Mouse (Mus musculus): Measurements from ENCODE around the gene Wdr6.
A peak's percentile ranks its signal among the peaks of the same experiment; 100 is the strongest.

The Wdr6 gene

DNA sequence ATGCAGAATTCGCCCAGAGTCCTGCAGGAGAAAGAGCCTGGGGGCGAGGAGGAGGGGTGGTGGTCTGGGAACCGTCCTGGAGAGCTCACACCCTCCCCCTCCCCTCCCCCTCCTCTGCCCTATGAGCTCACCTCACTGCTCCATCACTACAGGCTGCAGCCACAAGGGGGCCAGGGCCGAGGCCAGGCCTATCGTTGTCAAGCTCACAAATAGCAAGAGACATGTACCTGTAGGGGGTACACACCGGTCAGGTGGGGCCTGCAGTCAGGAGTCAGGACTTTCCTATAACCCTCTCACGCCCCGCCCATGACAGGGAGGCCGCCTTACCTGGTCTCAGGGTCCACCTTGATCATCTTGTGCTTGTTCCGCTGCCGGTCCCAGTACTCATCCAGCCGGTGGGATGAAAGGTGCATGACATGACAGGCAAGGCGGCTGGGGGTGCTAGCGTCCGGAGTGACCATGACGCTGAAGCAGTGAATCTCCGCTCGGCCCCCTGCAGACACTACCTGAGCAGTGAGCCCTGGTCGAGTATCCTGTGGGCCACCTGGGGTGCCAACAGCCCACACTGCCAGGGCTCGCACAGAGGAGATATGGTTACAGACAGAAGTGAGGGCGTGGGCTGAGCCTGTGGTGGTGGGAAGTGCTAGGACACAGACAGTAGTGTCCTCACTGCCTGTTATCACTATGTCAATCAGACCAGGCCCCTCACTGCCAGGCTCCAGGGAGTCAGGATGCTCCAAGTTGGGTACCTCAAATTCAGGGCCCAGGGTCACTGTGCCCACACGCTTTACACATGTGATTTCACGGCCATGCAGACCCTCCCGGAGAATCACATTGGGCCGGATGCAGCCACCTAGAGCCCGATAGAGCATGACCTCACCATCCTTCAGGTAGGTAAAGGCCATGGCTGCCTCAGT lies 4.5 kb downstream of the Wdr6 start:
- no peak for DNase-seq

DNA sequence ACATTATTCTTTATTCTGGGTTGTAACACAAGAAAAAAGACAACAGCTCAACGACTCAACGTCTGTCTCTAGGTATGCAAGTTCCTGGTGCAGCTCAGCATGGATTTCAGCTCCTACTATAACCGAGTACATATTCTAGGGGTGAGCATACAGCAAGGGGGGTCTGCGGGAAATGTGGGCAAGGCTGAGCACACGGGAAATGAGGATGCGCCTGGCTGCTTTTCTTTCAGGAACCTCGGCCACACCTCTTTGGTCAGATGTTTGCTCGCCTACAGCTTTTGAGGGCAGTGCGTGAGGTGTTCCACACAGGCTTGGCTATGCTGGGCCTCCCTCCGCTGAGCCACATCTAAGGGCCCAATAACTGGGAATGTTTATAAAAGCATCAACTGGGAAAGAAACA lies 6.2 kb downstream of the Wdr6 start:
- DNase-seq = no peak

DNA sequence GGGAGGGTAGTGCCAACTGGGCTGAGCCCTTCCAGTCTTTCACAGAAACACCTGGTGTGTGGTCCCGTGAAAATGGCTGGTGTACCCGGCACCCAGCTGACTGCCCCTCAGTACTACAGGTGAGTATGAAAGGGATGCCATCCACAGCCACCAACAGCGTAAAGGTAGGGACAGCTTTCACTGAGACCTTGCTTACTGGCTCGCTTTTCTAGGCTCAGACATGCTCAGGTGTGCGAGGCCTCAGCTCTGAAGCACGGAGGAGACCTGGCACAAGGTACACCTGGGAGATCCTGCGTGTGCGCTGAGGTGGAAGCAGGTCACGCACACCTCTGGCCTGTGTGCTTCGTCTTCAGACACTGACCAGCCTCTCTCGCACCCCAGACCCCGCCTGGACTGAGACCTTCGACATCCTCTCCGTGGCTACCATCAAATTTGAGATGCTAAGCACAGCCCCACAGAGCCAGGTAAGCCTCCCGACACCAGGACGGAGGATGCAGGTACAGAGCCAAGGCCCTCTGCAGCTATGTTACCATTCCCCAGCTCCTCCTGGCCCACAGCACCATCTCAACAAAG lies 7.1 kb downstream of the Wdr6 start:
- DNase-seq = no peak

DNA sequence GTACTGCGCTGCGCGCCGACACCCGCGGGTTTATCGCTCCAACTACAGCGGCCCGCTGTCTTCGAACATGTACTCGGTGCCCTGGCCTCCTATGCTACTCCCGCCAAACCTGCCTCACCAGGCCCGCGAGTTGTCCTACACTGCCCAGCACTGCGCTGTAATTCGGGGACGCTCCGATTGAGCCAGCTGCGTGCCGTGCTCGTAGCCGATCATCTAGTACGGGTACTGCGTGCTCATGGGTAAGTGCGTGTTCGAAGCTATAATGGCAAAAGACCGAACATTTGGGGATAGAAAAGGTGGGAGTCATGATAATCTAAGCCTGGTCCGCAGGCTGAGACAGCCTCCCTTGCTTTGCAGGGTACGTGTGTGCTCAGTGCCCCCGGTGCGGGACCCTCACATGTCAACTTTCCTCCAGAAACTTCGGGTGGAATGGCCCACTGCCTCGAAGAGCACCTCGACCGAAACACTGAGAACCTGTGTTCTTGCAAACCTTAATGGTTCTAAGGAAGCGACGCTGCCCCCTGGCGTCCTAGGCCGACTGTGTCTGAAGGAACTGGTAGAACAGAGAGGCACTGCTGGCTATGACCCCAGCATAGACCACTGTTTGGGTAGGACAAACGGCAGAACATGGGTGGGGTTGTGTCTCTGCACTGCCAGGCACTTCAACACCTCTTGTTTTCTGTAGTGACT lies 8.2 kb downstream of the Wdr6 start:
- DNase-seq = no peak

DNA sequence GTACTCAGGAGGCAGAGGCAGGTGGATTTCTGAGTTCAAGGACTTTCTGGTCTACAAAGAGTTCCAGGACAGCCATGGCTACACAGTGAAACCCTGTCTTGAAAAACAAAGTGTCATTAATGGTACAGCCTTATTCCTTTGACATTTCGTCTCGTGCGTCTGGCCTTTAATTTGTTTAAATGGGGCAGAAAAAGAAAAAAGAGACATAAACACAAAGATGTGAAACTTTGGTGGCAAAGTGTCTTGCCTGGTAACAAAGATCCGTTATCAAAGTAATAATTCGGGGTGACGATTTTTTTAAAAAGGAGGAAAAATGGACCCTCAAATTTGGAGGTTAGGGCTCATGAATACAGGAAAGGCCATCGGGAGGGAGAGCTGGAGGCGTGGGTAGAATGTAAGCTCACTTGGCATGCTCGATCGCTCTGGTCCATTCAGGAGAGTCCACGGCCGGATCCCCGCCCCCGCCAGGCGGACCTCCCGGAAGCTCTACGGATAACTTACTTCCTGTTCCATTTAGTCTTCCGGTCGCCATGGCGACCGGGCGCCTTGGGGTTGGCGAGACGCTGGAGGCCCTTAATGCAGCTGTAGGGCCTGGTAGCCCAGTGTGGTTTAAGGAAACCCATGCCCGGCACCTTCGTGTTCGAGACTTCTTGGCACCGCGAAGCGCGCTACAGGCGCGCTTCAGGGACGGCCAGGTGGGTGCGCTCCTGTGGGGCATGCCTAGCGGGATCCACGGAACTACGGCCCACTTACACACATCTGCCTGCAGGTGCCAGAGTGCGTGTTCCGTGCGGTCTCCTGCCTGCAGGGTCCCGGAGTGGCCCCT lies 8.9 kb downstream of the Wdr6 start, which contains the start of gene Dalrd3:
Gene Dalrd3 (plus strand): TSS at position 506 of the 826 bp plus-strand sequence.
- peak; percentile 83 for DNase-seq

DNA sequence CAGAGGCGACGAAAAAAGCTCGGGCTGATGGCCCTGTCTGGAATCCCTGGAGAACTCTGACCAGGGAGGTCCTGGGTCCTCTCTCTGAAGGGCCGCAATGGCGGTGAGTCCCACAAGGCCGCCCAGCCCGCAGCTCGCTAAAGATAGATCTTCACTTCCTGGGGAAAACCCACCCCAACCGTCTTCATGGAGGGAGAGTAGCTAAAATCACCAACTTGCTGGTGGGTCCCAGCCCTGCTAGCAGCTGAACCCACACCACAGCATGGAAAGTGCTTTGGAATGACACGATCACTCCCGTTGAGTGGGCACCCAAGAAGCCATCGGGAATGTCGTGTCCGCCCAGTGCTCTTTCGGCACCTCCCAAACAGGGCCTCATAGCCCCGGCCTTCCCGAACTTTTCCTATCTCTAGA lies 10.0 kb downstream of the Wdr6 start:
- DNase-seq = no peak

DNA sequence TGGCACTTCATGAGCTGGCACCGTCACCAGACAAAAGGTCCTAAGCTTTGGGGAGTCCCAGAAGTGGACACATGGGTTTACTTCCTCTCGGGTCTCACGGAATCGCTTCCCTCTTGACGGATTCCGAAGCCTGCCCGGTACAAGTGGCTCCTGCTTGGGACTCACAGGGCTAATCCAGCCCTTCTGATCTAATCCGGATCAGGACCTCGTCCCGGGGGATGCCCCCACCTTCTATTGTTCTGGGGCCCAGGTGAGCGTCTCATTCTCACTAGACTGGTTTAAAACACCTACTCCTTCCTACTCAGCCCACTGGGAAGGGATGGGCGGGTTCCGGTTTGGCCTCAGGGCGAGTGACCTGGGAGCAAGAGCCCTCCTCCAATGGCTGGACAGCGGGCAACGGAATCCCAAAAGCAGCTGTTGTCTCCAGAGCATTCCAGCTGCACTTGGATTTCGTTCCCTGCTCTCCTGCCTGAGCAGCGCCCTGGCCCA lies 10.6 kb downstream of the Wdr6 start:
- DNase-seq = no peak

DNA sequence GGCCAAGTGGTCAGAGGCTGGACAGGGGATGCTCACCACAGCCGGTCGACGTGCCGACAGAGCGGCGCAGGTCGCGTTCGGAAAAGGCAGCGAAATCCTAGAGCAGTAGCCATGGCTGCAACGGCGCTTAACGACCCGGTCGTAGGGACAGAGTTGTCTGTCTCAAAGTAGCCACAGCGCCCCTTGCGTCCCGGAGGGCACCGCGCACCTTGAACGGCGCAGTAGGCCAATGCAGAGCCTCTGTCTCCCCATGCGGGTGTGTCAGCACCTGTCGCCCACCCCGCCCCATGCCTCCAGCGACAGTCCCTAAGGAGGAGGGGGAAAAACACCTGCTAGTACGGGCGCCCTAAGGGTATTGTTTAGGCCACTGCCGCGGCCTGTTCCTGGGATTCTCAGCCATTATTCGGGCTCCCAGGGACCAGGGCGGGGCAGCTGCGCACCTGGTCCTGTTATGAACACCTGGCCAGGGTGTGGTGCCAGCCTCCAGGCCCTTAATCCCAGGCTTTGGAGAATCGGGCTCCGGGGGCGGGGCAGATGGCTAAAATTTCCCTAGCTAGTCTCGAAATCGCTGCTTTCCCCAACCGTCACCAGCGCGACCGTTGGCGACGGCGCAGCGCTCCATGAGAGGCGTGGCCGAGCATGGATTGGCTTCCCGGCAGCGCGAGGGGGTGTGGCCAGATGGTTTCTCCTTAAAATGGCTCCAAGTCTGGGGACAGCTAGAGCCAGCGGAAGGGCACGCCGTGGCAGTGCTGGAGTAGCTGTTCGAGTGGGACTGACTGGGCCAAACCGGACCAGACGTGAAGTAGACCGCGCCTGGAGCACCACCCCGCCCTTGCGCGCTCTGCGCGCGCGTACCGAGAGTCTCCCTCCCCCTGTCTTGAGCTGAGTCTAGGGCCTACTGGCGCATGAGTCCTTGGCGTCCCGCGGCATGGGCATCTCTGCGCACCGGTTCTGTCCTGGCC lies 11.4 kb downstream of the Wdr6 start, which contains the start of gene Ndufaf3:
Gene Ndufaf3 (minus strand): TSS at position 620 of the 962 bp plus-strand sequence.
- peak; percentile 97 for DNase-seq

DNA sequence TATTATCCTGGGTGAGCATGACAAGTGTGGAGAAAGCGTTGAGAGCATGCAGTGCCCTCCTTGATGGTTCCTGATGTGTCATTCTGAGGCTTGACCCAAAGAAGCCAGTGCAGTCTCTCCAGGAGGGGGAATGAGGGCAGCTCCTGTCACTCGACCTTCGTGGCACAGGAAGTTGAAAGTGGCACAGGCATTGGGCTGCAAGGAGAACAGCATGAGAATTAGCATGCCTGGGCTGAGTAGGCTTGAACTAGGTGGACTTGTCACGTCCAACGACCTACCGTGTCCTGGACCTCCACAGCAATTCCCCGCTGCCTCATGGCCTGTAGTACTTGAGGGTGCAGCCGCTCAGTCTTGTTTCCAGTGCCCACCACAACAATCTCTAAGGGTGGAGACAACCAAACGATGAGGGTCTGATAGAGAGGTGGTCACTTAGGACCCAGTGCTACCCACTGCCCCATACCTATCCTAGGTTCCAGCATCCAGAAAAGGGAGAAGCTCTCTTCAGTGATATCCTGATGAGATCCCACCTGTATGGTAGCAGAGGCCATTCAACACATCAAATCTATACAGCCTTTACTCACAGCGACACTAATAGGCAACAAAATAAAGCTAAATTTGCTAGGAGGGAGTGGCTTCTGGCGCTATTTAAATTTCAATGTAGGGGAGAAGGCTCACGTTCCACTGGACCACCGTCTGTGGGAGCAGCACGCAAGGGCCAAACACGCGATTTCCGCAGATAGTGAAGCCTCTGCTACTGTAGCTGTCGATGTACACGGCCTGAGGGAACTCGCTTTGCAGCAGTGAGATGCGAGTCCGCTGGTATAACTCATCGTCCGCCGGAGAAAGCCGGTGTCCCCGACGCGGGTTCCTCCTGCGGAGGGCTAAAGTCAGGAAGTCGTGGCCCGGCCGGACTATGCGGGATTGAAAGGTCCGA lies 12.4 kb downstream of the Wdr6 start:
- no peak for DNase-seq

DNA sequence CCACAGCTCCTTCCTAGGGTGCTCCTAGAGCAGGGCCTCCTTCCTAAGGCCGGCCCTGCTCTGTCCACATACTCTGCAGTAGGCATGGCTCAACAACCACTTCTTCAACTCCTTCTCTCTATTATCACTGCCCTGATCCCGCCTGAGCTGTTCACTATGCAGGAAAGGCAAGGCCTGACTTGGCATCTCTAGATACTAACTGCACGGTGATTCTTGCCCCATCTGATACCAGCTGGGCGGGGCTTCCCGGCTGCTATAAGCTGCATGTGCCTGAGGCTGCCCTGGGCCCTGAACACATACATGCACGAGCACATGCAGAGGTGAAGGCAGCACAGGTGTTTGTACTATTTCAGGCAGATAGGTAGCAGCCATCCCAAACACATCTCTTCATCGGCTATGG lies 14.4 kb downstream of the Wdr6 start:
- no peak for DNase-seq

DNA sequence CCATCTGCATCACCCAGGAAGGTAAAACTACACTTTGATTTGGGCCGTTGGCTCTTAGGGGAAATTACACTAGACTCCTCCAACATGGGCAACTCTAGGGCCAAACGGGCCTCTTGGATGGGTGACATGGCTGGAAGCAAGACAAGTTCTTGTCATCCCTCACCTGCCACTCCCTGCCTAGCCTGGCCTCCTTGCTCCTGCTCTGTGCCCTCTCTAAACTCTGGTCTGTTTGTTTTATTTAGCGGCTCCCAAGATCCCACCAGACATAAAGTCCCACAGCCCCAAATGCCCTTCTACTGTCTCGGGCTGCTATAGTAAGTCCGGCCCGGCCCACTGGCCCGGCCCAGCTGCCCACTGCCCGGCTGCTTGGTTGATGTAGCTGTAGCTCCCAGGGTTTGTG lies 14.9 kb downstream of the Wdr6 start:
- no peak for DNase-seq

DNA sequence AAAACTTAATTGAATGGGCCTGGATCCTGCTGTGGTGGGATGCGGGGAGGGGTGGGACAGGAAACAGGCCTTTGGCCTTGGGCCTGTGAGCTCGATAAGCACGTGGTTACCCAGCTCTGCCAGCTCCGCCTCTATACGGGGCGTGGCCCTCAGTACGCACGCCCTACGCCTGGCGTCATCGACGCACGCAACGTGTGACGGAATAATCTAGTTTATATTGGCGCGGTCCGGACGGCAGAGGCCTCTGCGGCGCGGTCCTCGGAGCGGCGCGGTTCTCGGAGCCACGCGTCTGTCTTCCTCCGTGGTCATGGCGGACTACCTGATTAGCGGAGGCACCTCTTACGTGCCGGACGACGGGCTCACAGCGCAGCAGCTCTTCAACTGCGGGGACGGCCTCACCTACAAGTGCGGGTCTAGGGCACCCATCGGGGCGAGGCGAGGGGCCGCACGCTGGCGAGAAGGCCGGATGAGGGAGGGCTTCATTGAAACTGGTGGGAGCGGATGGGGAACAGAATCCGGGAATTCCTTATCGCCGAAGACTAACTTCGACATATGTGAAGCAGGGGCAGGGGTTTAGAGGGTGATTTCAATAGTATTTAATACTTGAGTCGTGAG lies 18.2 kb downstream of the Wdr6 start, which contains the start of gene Impdh2:
Gene Impdh2 (plus strand): TSS at position 60 of the 615 bp plus-strand sequence.
- peak; percentile 85 for DNase-seq

DNA sequence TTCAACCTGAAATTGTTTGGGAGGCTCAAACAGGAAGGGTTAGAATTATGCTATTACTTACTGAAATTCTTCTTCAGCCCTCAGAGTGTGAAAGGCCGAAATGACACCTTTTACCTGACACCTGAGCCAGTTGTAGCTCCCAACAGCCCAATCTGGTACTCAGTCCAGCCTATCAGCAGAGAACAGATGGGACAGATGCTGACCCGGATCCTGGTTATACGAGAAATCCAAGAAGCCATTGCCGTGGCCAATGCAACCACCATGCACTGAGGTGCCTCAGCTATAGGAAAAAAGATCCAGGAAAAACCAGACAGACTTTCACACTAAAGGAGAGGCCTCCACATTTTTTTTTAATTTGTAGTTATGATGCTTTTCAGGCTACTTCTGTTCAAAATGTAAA lies 19.4 kb downstream of the Wdr6 start:
- no peak for DNase-seq

DNA sequence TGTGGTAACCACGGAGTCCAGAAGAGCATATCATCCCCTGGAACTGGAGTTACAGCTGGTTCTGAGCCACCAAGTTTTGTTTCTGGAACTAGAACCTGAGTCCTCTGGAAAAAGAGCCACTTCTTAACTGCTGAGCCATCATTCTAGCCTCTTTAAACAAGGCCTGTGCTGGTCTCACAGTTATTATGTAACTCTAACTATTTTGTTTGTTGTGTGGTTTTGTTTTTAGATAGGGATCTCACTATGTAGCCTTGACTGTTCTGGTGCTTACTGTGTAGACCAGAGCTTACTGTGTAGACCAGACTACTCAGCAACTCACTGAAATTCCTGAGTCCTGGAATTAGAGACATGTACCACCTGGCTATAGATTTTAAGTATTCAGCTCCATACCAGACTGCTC lies 31.7 kb downstream of the Wdr6 start:
- no peak for DNase-seq

DNA sequence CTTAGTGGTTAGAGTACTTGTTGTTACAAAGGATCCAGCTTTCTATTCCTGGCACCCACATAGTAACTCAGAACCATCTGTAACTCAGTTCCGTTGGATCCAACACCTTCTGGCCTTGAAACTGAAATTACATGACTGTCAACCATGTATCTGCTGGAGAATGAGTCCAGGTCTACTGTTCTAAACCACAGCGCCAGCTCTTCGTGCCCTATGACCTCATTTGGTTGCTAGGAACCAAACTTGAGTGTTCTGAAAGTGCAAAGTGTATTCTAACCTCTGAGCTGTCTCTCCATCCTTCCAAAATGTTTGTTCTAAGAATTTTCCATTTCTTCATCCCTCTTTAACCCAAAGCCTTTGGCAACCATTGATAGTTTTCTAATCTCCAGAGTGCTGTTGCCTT lies 32.6 kb downstream of the Wdr6 start:
- DNase-seq = no peak

DNA sequence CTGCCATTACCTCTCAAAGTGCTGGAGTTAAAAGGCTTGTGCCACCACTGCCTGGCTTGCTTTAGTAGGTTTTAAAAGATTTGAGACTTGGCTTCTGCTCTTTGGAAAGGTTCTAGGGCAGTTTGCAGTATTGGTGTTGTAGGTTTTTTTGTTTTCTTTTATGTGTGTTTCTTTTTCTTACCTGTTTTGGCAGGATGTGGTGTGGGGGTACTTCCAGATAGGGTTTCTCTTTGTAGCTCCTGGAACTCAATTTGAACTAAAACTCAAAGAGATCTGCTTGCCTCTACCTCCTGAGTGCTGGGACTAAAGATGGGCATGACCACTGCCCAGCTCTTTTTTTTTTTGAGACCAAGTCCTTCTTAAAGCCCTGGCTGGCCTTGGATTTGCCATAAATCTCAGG lies 37.7 kb downstream of the Wdr6 start:
- DNase-seq = no peak

DNA sequence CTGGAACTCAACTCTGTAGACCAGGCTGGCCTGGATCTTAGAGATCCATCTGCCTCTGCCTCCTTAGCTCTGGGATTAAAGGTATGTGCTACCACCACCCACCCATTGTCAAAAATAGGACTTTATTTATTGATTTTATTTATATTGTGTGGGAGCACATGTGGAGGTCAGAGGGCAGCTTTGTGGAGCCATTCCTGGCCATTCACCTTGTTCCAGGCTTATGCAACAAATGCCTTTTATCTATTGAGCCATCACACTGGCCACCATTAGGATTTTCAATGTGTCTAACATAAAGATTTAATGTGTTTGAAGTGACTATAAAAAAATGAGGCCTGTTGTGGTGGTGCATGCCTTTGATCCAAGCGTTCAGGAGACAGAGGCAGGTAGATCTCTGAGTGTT lies 47.0 kb downstream of the Wdr6 start:
- no peak for DNase-seq

DNA sequence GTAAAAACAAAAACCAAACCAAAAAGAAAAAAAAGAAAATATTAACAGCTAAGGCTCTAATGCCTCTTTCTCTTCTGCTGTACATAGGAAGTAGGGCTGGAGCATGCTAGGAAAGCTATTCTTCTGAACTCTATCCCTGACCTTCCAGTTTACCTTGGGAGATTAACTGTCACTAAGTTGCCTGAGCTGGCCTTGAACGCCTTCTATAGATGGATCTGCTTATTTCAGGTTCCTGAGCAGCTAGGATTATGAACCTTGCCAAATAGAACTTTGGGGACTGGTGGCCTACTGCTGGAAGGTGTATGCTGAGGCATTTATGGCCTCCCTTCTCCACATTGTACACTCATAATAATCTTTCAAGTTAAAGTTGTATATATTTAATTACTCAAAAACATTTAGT lies 47.6 kb downstream of the Wdr6 start:
- DNase-seq = no peak

DNA sequence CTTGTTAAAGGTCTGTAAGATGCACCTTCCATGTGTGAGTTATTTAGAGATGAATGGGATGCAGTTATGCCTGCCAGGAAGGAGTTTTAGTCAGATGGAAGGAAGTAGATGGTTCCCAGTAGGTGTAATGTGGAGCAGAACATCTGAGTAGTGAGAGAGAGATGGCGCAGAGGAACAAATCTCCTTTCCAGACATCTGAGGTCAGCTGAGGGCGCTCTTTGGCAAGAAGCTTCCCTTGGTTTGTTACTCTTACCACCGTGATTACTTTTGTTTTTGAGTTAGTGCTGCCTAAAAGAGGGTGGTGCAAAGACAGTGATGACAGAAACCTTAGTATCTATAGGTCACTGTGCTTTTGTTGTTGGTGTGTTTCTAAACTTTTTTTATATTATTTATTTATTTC lies 53.1 kb downstream of the Wdr6 start:
- no peak for DNase-seq

DNA sequence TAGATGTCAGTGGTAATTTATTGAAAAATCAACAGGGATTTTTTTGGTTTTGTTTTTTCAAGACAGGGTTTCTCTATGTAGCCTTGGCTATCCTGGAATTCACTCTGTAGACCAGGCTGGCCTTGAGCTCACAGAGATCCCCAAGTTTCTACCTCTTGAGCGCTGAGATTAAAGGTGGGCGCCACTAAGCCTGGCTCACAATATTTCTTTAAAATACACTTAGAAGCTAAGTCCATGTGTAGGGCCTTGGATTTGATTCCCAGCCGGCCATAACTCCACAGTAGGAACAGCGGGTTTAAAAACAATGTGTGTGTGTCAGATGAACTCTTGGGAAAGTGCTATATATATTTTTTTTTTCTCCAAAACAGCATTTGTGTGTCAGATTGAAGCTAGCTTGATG lies 55.2 kb downstream of the Wdr6 start:
- no peak for DNase-seq
